Mouse (Mus musculus): ENCODE results near the gene Rsad1.

DNA sequence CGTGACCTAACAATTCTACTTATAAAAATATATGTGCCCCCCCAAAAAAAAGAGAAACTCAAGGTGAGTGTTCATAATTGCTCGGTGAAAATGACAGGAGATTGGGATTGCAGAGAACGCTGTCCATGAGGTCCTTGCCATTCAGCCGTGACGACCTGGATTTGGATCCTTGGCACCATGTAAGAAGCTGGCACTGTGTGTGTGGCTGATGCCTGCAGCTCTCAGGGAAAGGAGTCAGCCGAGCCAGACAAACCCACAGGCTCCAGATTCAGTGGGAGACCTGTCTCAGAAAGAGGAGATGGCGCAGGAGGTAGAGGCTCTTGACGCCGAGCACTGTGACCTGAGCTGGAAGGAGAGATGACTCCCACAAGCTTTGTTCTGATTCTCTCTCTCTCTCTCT lies 27.3 kb upstream of the Rsad1 start:
- TF ChIP-seq CTCF (IDR thresholded peaks at IDR 0.05; ENCODE audit: low read depth) (no peak), EP300 (IDR thresholded peaks at IDR 0.05; ENCODE audit: low read depth) (no peak)
